Mouse (Mus musculus): ENCODE measurements around the gene Fthl17d. TPM values are rescaled to one million over a fixed set of nuclear protein-coding genes. Genes with fewer than 3 reads are reported as not detected.
"Not testable (repeated sequence)": the region's sequence is repeated elsewhere in the genome, so short reads cannot be mapped to it uniquely, and the experiment has no call there.

The Fthl17d gene
- not detected for total RNA-seq (2018; cell fraction: chromatin; rRNA removed)
- total RNA-seq (2018; cell fraction: cytosol; rRNA removed): not detected
- total RNA-seq (2018; cell fraction: nucleus; rRNA removed): not detected
- not detected in 3 replicates for polyA plus RNA-seq (2018)

DNA sequence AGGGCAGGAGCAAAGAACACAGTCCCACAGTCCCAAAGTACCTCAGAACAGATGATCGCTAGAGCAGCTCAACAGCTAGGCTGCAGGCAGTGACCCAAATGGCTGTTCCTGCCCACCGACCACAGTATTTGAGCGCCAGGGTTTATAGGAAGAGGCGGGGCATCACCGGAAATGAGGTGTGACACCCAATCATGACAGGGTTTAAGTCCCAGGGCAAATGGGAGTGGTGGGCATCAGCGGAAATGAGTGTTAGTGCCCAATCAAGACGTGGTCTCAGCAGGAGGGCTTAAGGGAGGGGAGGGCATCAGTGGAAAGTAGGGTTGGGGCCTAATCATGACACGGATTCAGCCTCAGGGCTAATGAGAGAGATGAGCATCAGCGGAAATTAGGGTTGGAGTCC lies at the start of gene Fthl17d:
Gene Fthl17d (minus strand): TSS at position 101 of the 400 bp plus-strand sequence.
- not testable (repeated sequence) for H3K79me2 ChIP-seq (ENCODE audit: inconsistent target); H3K27ac ChIP-seq; H3K36me3 ChIP-seq (ENCODE audit: inconsistent target); H3K4me3 ChIP-seq (ENCODE audit: inconsistent target)
- WGBS (ENCODE audit: missing documents): no CpG with 5 or more reads among the region's 9 CpGs

DNA sequence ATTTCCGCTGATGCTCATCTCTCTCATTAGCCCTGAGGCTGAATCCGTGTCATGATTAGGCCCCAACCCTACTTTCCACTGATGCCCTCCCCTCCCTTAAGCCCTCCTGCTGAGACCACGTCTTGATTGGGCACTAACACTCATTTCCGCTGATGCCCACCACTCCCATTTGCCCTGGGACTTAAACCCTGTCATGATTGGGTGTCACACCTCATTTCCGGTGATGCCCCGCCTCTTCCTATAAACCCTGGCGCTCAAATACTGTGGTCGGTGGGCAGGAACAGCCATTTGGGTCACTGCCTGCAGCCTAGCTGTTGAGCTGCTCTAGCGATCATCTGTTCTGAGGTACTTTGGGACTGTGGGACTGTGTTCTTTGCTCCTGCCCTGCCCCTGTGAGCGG lies 46.6 kb upstream of the Fthl17d start, which contains the start of gene Fthl17e:
Gene Fthl17e (plus strand): TSS at position 301 of the 400 bp plus-strand sequence.
- no CpG with 5 or more reads among the region's 10 CpGs for WGBS (ENCODE audit: missing documents)

DNA sequence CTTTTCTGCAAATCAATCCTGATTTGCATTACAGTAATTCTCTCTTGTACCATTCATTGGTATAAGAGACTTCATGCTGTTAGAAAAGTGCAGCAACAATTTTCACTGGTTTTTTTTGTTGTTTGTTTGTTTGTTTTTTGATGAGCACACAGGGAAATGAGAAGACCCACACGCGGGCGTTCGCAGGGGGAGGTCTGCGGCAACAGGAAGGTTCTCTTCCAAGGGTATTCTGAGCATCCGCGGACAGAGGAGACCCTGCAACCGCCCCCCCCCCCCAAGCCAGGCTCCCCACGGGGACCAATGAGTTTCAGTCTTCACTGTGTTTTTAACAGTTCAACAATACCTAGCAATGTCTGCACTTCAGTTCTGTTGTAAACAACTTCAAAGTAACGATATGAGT lies 32.9 kb upstream of the Fthl17d start:
- 73% methylated on average over 1 of the region's 10 CpGs for WGBS (ENCODE audit: missing documents)
- Histone ChIP-seq H3K27ac (no peak overlapping the region), H3K79me2 (ENCODE audit: inconsistent target) (no peaks in the 10 kb centered on the region), H3K36me3 (ENCODE audit: inconsistent target) (no peaks in the 10 kb centered on the region), H3K4me3 (ENCODE audit: inconsistent target) (no peak overlapping the region)

More for the DNA sequence above, 46.6 kb upstream of the Fthl17d start, which contains the start of gene Fthl17e:
- H3K27ac ChIP-seq; H3K4me3 ChIP-seq (ENCODE audit: inconsistent target); H3K79me2 ChIP-seq (ENCODE audit: inconsistent target); H3K36me3 ChIP-seq (ENCODE audit: inconsistent target): not testable (repeated sequence)

DNA sequence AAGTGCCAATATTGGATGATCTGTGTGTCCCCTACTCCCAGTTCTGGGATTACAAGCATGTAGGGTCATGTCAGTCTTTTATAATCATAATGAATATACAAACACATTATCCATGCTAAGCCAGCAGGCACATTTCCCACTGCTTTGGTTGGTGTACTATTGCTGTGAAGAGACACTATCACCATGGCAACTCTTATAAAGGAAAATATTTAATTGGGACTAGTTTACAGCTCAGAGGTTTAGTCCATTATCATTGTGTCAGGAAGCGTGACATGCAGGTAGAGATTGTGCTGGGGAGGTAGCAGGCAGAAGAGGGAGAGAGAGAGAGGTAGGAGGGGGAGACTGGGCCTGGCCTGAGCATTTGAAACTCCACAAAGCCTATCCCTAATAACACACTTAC lies 29.5 kb upstream of the Fthl17d start:
- Histone ChIP-seq H3K4me3 (ENCODE audit: inconsistent target) (no peak overlapping the region), H3K79me2 (ENCODE audit: inconsistent target) (no peaks in the 10 kb centered on the region), H3K27ac (no peak overlapping the region), H3K36me3 (ENCODE audit: inconsistent target) (no peaks in the 10 kb centered on the region)
- 80% methylated on average over 1 of the region's 1 CpGs for WGBS (ENCODE audit: missing documents)

DNA sequence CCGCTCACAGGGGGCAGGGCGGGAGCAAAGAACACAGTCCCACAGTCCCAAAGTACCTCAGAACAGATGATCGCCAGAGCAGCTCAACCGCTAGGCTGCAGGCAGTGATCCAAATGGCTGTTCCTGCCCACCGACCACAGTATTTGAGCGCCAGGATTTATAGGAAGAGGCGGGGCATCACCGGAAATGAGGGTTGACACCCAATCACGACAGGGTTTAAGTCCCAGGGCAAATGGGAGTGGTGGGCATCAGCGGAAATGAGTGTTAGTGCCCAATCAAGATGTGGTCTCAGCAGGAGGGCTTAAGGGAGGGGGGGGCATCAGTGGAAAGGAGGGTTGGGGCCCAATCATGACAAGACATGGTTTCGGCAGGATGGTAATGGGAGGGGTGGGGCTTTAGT lies 10.1 kb downstream of the Fthl17d start, which contains the start of gene Fthl17c:
Gene Fthl17c (minus strand): TSS at position 101 of the 400 bp plus-strand sequence.
- WGBS (ENCODE audit: missing documents): no CpG with 5 or more reads among the region's 11 CpGs
- not testable (repeated sequence) for H3K4me3 ChIP-seq (ENCODE audit: inconsistent target); H3K27ac ChIP-seq; H3K36me3 ChIP-seq (ENCODE audit: inconsistent target); H3K79me2 ChIP-seq (ENCODE audit: inconsistent target)

DNA sequence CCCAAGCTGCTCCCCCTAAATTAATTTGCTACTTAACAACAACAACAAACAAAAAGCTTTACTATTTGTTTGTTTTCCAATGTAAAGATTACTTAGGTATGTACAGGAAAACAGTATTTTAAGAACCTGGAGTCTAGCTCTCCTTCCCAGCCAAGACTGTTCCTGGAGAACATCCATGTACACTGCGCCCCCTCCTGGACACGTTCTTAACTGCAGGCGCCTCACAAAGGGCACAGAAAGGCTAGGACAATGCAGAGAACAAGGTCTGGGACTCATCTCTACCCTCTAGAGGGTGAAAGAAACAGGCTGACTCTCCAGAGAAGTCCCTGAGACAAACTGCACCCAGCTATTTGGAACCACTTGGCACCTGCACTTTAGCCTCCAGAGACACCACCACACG lies 21.9 kb downstream of the Fthl17d start:
- not testable (repeated sequence) for H3K4me3 ChIP-seq (ENCODE audit: inconsistent target); H3K79me2 ChIP-seq (ENCODE audit: inconsistent target); H3K27ac ChIP-seq; H3K36me3 ChIP-seq (ENCODE audit: inconsistent target)
- WGBS (ENCODE audit: missing documents): 51% methylated on average over 4 of the region's 4 CpGs

DNA sequence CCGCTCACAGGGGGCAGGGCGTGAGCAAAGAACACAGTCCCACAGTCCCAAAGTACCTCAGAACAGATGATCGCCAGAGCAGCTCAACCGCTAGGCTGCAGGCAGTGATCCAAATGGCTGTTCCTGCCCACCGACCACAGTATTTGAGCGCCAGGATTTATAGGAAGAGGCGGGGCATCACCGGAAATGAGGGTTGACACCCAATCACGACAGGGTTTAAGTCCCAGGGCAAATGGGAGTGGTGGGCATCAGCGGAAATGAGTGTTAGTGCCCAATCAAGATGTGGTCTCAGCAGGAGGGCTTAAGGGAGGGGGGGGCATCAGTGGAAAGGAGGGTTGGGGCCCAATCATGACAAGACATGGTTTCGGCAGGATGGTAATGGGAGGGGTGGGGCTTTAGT lies 23.7 kb downstream of the Fthl17d start, which contains the start of gene Fthl17b:
Gene Fthl17b (minus strand): TSS at position 101 of the 400 bp plus-strand sequence.
- H3K4me3 ChIP-seq (ENCODE audit: inconsistent target); H3K79me2 ChIP-seq (ENCODE audit: inconsistent target); H3K36me3 ChIP-seq (ENCODE audit: inconsistent target); H3K27ac ChIP-seq: not testable (repeated sequence)
- WGBS (ENCODE audit: missing documents): 92% methylated on average over 2 of the region's 11 CpGs

DNA sequence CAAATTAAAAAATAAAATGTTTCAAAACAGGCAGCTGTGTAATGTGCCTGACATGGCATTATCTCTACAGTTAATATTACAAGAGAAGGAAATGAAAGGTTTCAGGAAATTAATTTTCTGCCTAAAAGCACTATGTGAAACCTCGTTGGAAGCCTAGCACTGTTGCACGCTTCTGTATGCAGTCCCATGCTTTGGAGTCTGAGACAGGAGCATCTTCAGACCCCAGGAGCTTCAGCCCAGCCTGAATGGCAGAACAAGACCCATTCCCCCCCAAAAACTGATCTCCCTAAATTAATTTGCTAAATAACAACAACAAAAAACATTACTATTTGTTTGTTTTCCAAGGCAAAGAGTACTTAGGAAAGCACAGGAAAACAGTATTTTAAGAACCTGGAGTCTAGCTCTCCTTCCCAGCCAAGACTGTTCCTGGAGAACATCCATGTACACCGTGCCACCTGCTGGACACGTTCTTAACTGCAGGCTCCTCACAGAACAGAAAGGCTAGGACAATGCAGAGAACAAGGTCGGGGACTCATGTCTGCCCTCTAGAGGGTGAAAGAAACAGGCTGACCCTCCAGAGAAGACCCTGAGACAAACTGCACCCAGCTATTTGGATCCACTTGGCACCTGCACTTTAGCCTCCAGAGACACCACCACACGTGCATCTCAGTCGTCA lies 38.3 kb downstream of the Fthl17d start:
- WGBS (ENCODE audit: missing documents): 29% methylated on average over 5 of the region's 7 CpGs
- H3K27ac ChIP-seq; H3K79me2 ChIP-seq (ENCODE audit: inconsistent target): not testable (repeated sequence)

DNA sequence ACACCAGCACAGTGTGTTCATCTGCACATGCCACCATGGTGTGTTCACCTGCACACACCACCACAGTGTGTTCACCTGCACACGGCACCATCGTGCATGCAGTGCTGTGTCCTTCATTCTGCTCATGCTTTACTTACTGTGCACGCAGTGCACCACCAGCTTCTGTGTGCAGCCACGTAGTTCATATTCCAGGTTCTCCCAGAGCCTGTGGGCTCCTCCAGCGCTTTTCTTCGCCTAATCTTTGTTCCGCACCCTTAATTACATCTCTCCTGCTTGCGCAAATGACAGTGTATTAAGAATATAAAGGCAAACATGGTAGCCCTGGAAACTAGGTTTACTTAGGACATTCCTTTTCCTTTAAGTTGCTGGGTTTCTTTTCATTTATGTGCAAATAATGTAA lies 42.5 kb downstream of the Fthl17d start:
- 93% methylated on average over 8 of the region's 8 CpGs for WGBS (ENCODE audit: missing documents)

More for the DNA sequence above, 38.3 kb downstream of the Fthl17d start:
- not testable (repeated sequence) for H3K36me3 ChIP-seq (ENCODE audit: inconsistent target); H3K4me3 ChIP-seq (ENCODE audit: inconsistent target)

More for the DNA sequence above, 42.5 kb downstream of the Fthl17d start:
- Histone ChIP-seq H3K27ac (no peak overlapping the region), H3K79me2 (ENCODE audit: inconsistent target) (no peaks in the 10 kb centered on the region), H3K4me3 (ENCODE audit: inconsistent target) (no peak overlapping the region), H3K36me3 (ENCODE audit: inconsistent target) (no peaks in the 10 kb centered on the region)

Other genes with a start within 250 kb of the Fthl17d start
- not detected in 3 replicates for gene Ssx9, start 238.3 kb downstream of the Fthl17d start, polyA plus RNA-seq (2018)
- gene Ssxb5, start 183.1 kb downstream of the Fthl17d start, polyA plus RNA-seq (2018): not detected in 3 replicates
- gene Gm6592, start 142.8 kb downstream of the Fthl17d start, polyA plus RNA-seq (2018): not detected in 3 replicates
- not detected in 3 replicates for gene Gm5751, start 112.5 kb downstream of the Fthl17d start, polyA plus RNA-seq (2018)
- 0.99 to 1.8 TPM (median 1.4 TPM) in 3 replicates for gene B630019K06Rik, start 94.4 kb downstream of the Fthl17d start, polyA plus RNA-seq (2018)
- gene Fthl17b, start 23.8 kb downstream of the Fthl17d start, polyA plus RNA-seq (2018): not detected in 3 replicates
- gene Fthl17c, start 10.2 kb downstream of the Fthl17d start, polyA plus RNA-seq (2018): not detected in 3 replicates
- not detected in 3 replicates for gene Fthl17e, start 46.7 kb upstream of the Fthl17d start, polyA plus RNA-seq (2018)
- not detected in 3 replicates for gene Fthl17f, start 76.3 kb upstream of the Fthl17d start, polyA plus RNA-seq (2018)
- gene 4930402K13Rik, start 117.8 kb upstream of the Fthl17d start, polyA plus RNA-seq (2018): not detected in 3 replicates
- 0.21 TPM in 1 of 3 replicates, not detected in the others for gene Lancl3, start 213.1 kb upstream of the Fthl17d start, polyA plus RNA-seq (2018)